Mouse (Mus musculus): ENCODE measurements around the gene Mus81.

DNA sequence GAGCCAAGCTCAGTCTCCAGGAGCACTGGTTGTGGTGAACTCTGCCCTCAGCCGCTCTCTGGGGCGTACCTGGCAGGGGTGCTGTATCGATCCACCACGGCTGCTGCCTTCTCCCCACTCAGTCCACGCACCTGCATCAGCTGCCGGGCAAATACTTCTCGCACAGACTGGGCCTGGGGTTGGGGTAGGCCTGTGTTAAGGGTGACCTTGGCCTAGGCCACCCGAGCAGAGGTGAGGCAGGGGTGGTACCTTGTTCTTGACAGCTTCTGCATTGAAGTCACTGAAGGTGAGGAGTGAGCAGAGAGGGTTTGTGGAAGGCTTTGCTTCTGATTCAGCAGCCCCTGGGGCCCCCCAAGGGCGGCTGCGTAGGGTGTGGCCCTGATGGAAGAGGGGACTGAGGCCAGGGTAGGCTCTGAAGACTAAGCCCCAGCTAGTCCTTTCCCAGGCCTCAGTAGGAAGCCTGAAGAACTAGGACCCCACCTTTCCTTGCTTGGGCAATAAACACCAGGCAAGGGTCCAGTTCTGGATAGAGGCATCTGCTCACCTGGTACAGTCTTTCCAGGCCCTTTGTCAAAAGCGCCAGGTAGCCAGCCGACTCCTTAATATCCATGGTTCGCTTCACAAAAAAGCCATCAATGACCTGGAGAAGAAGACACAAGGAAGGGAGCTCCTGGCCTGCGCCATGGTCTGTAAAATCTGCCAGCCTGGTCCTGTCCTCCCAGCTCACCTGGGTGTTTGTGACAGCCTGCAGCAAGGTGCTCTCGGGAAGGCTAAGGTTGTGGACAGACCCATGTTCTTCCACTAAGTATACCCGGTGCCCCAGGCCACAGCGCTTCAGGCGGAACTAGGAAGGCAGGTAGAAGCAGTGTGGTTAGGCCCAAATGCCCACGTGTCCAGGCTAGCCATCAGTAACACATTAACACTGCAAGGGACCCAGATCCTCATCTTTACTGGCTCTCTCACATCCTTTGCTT is 4.5 kb downstream of the Mus81 start:
- TF ChIP-seq TAL1 (conservative IDR thresholded peaks at IDR 0.05; ENCODE audit: low read depth, low read length) (no peak), CTCF (IDR thresholded peaks at IDR 0.05; ENCODE audit: low read depth, low read length) (no peak)

Data from G1E (cell line).